Mouse (Mus musculus): Measurements from ENCODE around the gene Mgat4c.
"Not testable (repeated sequence)": the region's sequence is repeated elsewhere in the genome, so short reads cannot be mapped to it uniquely, and the experiment has no call there.

Mgat4c gene

GRCm38 (mm10) chr10:102154865-102155264 is 473.6 kb downstream of the Mgat4c start:
- DNase-seq = no peak

- DNase-seq = no peak
These were observed 474.6 kb downstream of the Mgat4c start for GRCm38 (mm10) chr10:102155853-102156252.

- DNase-seq = no peak
These were observed 477.5 kb downstream of the Mgat4c start for GRCm38 (mm10) chr10:102158809-102159208.

GRCm38 (mm10) chr10:102184726-102185125 is 503.4 kb downstream of the Mgat4c start:
- no peak for DNase-seq

GRCm38 (mm10) chr10:102191646-102192045 is 510.4 kb downstream of the Mgat4c start:
- DNase-seq = no peak

GRCm38 (mm10) chr10:102196850-102197249 is 515.6 kb downstream of the Mgat4c start:
- DNase-seq = no peak

- no peak for DNase-seq
These were observed 557.4 kb downstream of the Mgat4c start for GRCm38 (mm10) chr10:102238558-102239211.

GRCm38 (mm10) chr10:102243897-102244296 is 562.6 kb downstream of the Mgat4c start:
- DNase-seq = no peak

- DNase-seq = no peak
These were observed 563.3 kb downstream of the Mgat4c start for GRCm38 (mm10) chr10:102244601-102245000.

- DNase-seq = no peak
These were observed 564.0 kb downstream of the Mgat4c start for GRCm38 (mm10) chr10:102245269-102245668.

- DNase-seq = no peak
These were observed 627.7 kb downstream of the Mgat4c start for GRCm38 (mm10) chr10:102308892-102309479.

GRCm38 (mm10) chr10:102365685-102366381 is 684.5 kb downstream of the Mgat4c start:
- no peak for DNase-seq

GRCm38 (mm10) chr10:102370576-102370975 is 689.3 kb downstream of the Mgat4c start:
- DNase-seq = no peak

- no peak for DNase-seq
These were observed 690.8 kb downstream of the Mgat4c start for GRCm38 (mm10) chr10:102372111-102372510.

GRCm38 (mm10) chr10:102374061-102374460 is 692.8 kb downstream of the Mgat4c start:
- DNase-seq = no peak

GRCm38 (mm10) chr10:102377377-102377776 is 696.1 kb downstream of the Mgat4c start:
- no peak for DNase-seq

GRCm38 (mm10) chr10:102389223-102389622 is 707.9 kb downstream of the Mgat4c start:
- DNase-seq = no peak

GRCm38 (mm10) chr10:102417654-102418272 is 736.5 kb downstream of the Mgat4c start:
- DNase-seq = no peak

GRCm38 (mm10) chr10:102435048-102435447 is 753.8 kb downstream of the Mgat4c start:
- peak; percentile 6 to 9 for DNase-seq

- not testable (repeated sequence) for DNase-seq
These were observed 754.2 kb downstream of the Mgat4c start for GRCm38 (mm10) chr10:102435467-102435866.
